17 mouse cellular contexts compared by ENCODE assay signal in the genomic region with DNA sequence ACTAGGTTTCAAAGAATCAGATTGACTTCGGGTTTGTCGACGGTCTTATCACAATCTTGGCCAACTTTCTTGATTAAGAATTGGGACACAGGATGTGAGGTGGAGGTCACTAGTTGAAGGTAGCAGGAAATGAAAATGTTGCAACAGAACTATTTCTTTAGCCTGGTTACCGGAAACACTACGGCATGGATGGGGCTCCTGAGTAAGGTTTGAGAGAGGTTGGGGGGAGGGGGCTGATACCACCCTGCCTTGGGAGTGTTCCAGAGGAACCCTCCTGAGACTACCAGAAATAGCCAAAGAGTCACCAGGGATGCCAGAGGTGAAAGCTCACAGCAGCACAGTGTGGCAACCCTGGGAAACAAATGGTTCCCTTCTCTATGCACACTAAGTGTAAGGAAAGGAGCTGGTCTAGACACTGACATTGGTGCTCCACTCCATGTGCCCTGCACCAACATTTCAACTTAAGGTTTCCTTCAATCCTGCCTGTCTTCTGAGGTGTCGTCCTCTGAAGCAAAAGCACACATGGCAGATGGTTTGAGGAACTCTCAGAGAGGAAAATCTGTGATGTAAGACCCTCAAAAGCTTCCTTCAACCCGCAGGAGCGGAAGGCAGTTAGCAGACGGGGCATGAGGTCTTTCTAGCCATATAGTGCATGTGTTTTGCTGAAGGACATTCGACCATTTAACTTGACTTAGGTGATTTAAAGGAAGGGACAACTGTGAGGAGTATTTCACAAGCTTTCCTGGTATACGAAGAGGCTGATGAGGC. TPM values are rescaled to one million over a fixed set of nuclear protein-coding genes. Genes with fewer than 3 reads are reported as not detected.
DNase-seq lines count a peak whose midpoint lies in the region; ATAC-seq and TF ChIP-seq lines count a peak whose summit lies in the region.
"Had no signal": no experiment of that assay in that cellular context is flagged by ENCODE, and none has a peak within 500 bp of the region (broad histone marks: within the 10 kb centered on the region; RNA-seq: fewer than 3 reads in every experiment).

No protein-coding gene starts in this region.

- peak overlapping the region; percentile 29; the same call in 1 of the 2 replicates for H3K4me2 ChIP-seq in kidney, embryonic 14.5 days (replicated peaks; ENCODE audit: low read depth, low read length)
- H3K4me2 ChIP-seq in limb, embryonic 12.5 days: peak overlapping the region; percentile 40
- H3K4me2 ChIP-seq in forebrain, embryonic 13.5 days: no peak overlapping the region
- H3K4me2 ChIP-seq: forebrain, embryonic 15.5 days; heart, embryonic 13.5 days; intestine, embryonic 15.5 days; lung, embryonic 14.5 days had no signal

- H3K27me3 ChIP-seq in kidney, adult 2 months (replicated peaks; ENCODE audit: control insufficient read depth, insufficient read depth, low read length): no peaks in the 10 kb centered on the region
- H3K27me3 ChIP-seq in kidney, embryonic 14.5 days (ENCODE audit: control insufficient read depth, insufficient read depth, low read length): no peaks in the 10 kb centered on the region
- peaks cover 12% of the 10 kb centered on the region; the same call in 1 of the 2 replicates for H3K27me3 ChIP-seq in limb, embryonic 12.5 days
- H3K27me3 ChIP-seq in midbrain, embryonic 10.5 days (ENCODE audit: low read depth, poor library complexity, severe bottlenecking): peaks cover 12% of the 10 kb centered on the region
- H3K27me3 ChIP-seq in forebrain, embryonic 13.5 days: 0 out of 2 replicates have a peak, but pooled peaks cover 3% of the 10 kb centered on the region
- H3K27me3 ChIP-seq: forebrain, embryonic 15.5 days; intestine, embryonic 15.5 days had no signal

- H3K4me3 ChIP-seq in kidney, adult 2 months (ENCODE audit: insufficient read depth, low read depth, low read length): no peak overlapping the region
- H3K4me3 ChIP-seq in kidney, embryonic 14.5 days (ENCODE audit: low read length): no peak overlapping the region
- no peak overlapping the region for H3K4me3 ChIP-seq in limb, embryonic 12.5 days (replicated peaks)
- no peak overlapping the region for H3K4me3 ChIP-seq in midbrain, embryonic 10.5 days
- H3K4me3 ChIP-seq in forebrain, embryonic 13.5 days: no peak overlapping the region
- H3K4me3 ChIP-seq: forebrain, embryonic 15.5 days; heart, embryonic 13.5 days; hindbrain, embryonic 10.5 days; intestine, embryonic 15.5 days had no signal

- H3K9ac ChIP-seq in kidney, embryonic 14.5 days (ENCODE audit: low read depth, low read length): no peak overlapping the region
- no peak overlapping the region for H3K9ac ChIP-seq in limb, embryonic 12.5 days (replicated peaks)
- no peak overlapping the region for H3K9ac ChIP-seq in forebrain, embryonic 13.5 days
- H3K9ac ChIP-seq: forebrain, embryonic 15.5 days; heart, embryonic 13.5 days; intestine, embryonic 15.5 days; lung, embryonic 14.5 days had no signal

- WGBS in kidney, adult 2 months: 38% methylated on average over 11 of the region's 11 CpGs
- WGBS in kidney, embryonic 14.5 days: 37% methylated on average over 11 of the region's 11 CpGs
- WGBS in limb, embryonic 12.5 days: 55% methylated on average over 11 of the region's 11 CpGs
- 89% methylated on average over 11 of the region's 11 CpGs for WGBS in midbrain, embryonic 10.5 days
- WGBS in forebrain, embryonic 13.5 days: 92% methylated on average over 11 of the region's 11 CpGs

- H3K36me3 ChIP-seq in kidney, adult 2 months (ENCODE audit: control insufficient read depth, insufficient read depth, low read length): no peaks in the 10 kb centered on the region
- no peaks in the 10 kb centered on the region for H3K36me3 ChIP-seq in kidney, embryonic 14.5 days (ENCODE audit: control insufficient read depth, insufficient read depth, low read length)
- no peaks in the 10 kb centered on the region for H3K36me3 ChIP-seq in limb, embryonic 12.5 days
- H3K36me3 ChIP-seq in midbrain, embryonic 10.5 days: no peaks in the 10 kb centered on the region
- H3K36me3 ChIP-seq in forebrain, embryonic 13.5 days (ENCODE audit: poor library complexity, severe bottlenecking): no peaks in the 10 kb centered on the region
- H3K36me3 ChIP-seq: forebrain, embryonic 15.5 days; heart, embryonic 13.5 days; hindbrain, embryonic 10.5 days; intestine, embryonic 15.5 days had no signal

- H3K9me3 ChIP-seq in kidney, embryonic 14.5 days (ENCODE audit: control insufficient read depth, low read length): no peaks in the 10 kb centered on the region
- H3K9me3 ChIP-seq in limb, embryonic 12.5 days: no peaks in the 10 kb centered on the region
- H3K9me3 ChIP-seq in midbrain, embryonic 10.5 days (replicated peaks): no peaks in the 10 kb centered on the region
- no peaks in the 10 kb centered on the region for H3K9me3 ChIP-seq in forebrain, embryonic 13.5 days (replicated peaks)
- H3K9me3 ChIP-seq: forebrain, embryonic 15.5 days; heart, embryonic 13.5 days; hindbrain, embryonic 10.5 days; intestine, embryonic 15.5 days had no signal

- no peaks in the 10 kb centered on the region for H3K4me1 ChIP-seq in kidney, adult 2 months (ENCODE audit: control insufficient read depth, insufficient read depth, low read length)
- H3K4me1 ChIP-seq in kidney, embryonic 14.5 days (ENCODE audit: control insufficient read depth, insufficient read depth, low read length): peaks cover 3% of the 10 kb centered on the region; the same call in 1 of the 2 replicates
- peaks cover 19% of the 10 kb centered on the region for H3K4me1 ChIP-seq in limb, embryonic 12.5 days (replicated peaks)
- peaks cover 9% of the 10 kb centered on the region for H3K4me1 ChIP-seq in midbrain, embryonic 10.5 days
- peaks cover 4% of the 10 kb centered on the region; the same call in 1 of the 2 replicates for H3K4me1 ChIP-seq in forebrain, embryonic 13.5 days

- 0 out of 2 replicates have a peak overlapping the region, but pooled peaks have one; percentile 12 for H3K27ac ChIP-seq in kidney, adult 2 months (ENCODE audit: insufficient read depth, low read depth, low read length)
- peak overlapping the region; percentile 42; the same call in 1 of the 2 replicates for H3K27ac ChIP-seq in kidney, embryonic 14.5 days (ENCODE audit: low read depth, low read length)
- H3K27ac ChIP-seq in limb, embryonic 12.5 days: peak overlapping the region; percentile 64
- H3K27ac ChIP-seq in midbrain, embryonic 10.5 days (replicated peaks): no peak overlapping the region
- no peak overlapping the region for H3K27ac ChIP-seq in forebrain, embryonic 13.5 days
- H3K27ac ChIP-seq: forebrain, embryonic 15.5 days; heart, embryonic 13.5 days; hindbrain, embryonic 10.5 days; intestine, embryonic 15.5 days had no signal

- peak; percentile 51 for DNase-seq in kidney, adult 2 months
- DNase-seq in kidney, adult 11 months: no peak
- peak; percentile 37 for DNase-seq in adipocyte (ENCODE audit: low spot score)
- no peak for DNase-seq in right cerebral cortex, postnatal 36 days (ENCODE audit: low spot score in 2 of 2)
- no peak for DNase-seq in midbrain, embryonic 10.5 days (ENCODE audit: low spot score)
- DNase-seq: cerebellum, adult 18-20 months; gastrocnemius, postnatal 10 days; left cerebral cortex, postnatal 4 days had no signal

- no peak for TF ChIP-seq CTCF in kidney, adult 2 months (conservative IDR thresholded peaks at IDR 0.05; ENCODE audit: insufficient read depth, insufficient read length, low read depth, low read length)

- TF ChIP-seq POLR2A in kidney, adult 2 months (IDR thresholded peaks at IDR 0.05; ENCODE audit: low read depth, low read length): no peak

- peak; percentile 10; the same call in 1 of the 2 replicates for ATAC-seq in kidney, embryonic 14.5 days (ENCODE audit: low FRiP score, low TSS enrichment)
- no peak for ATAC-seq in limb, embryonic 12.5 days (ENCODE audit: insufficient number of reproducible peaks, insufficient read depth, low FRiP score, low TSS enrichment, low read depth)
- no peak for ATAC-seq in forebrain, embryonic 13.5 days
- ATAC-seq: forebrain, embryonic 15.5 days; intestine, embryonic 15.5 days had no signal

RNA-seq across cellular contexts. Expression of gene Cxcl3, which starts 3.6 kb away (rescaled TPM):
- 0.12 TPM in 1 of 2 replicates, not detected in the other for polyA plus RNA-seq in kidney, adult 2 months (2012; rRNA removed)
- polyA plus RNA-seq in kidney, embryonic 14.5 days (2014; fragmentation: Nextera tagmentation; extraction: Ambion mirVana): not detected in 2 replicates
- 0.06 TPM in 1 of 2 replicates, not detected in the other for polyA plus RNA-seq in limb, embryonic 12.5 days (2016; fragmentation: Nextera tagmentation; extraction: Ambion mirVana)
- polyA plus RNA-seq in midbrain, embryonic 10.5 days (2016; fragmentation: Nextera tagmentation; extraction: Ambion mirVana): not detected in 2 replicates
- not detected in 2 replicates for polyA plus RNA-seq in forebrain, embryonic 13.5 days (2015; fragmentation: Nextera tagmentation; extraction: Ambion mirVana)
- polyA plus RNA-seq: C2C12; forebrain, embryonic 15.5 days; heart, embryonic 13.5 days; hindbrain, embryonic 10.5 days had no signal

RNA-seq across cellular contexts. Expression of gene Cxcl15, which starts 4.8 kb away (rescaled TPM):
- not detected in 2 replicates for polyA plus RNA-seq in kidney, adult 2 months (2012; rRNA removed)
- polyA plus RNA-seq in kidney, embryonic 14.5 days (2014; fragmentation: Nextera tagmentation; extraction: Ambion mirVana): not detected in 2 replicates
- not detected in 2 replicates for polyA plus RNA-seq in limb, embryonic 12.5 days (2016; fragmentation: Nextera tagmentation; extraction: Ambion mirVana)
- not detected in 2 replicates for polyA plus RNA-seq in midbrain, embryonic 10.5 days (2016; fragmentation: Nextera tagmentation; extraction: Ambion mirVana)
- not detected in 2 replicates for polyA plus RNA-seq in forebrain, embryonic 13.5 days (2015; fragmentation: Nextera tagmentation; extraction: Ambion mirVana)
- polyA plus RNA-seq: C2C12; forebrain, embryonic 15.5 days; hindbrain, embryonic 10.5 days had no signal

RNA-seq across cellular contexts. Expression of gene Pf4, which starts 17.3 kb away (rescaled TPM):
- polyA plus RNA-seq in kidney, adult 2 months (2012; rRNA removed): 8.3 and 9.8 TPM in 2 replicates
- 28.2 and 35.1 TPM in 2 replicates for polyA plus RNA-seq in kidney, embryonic 14.5 days (2014; fragmentation: Nextera tagmentation; extraction: Ambion mirVana)
- polyA plus RNA-seq in limb, embryonic 12.5 days (2016; fragmentation: Nextera tagmentation; extraction: Ambion mirVana): 54.2 and 54.9 TPM in 2 replicates
- polyA plus RNA-seq in midbrain, embryonic 10.5 days (2016; fragmentation: Nextera tagmentation; extraction: Ambion mirVana): 51.4 and 74.2 TPM in 2 replicates
- polyA plus RNA-seq in forebrain, embryonic 13.5 days (2015; fragmentation: Nextera tagmentation; extraction: Ambion mirVana): 22.8 and 27.8 TPM in 2 replicates
- polyA plus RNA-seq: C2C12 had no signal

RNA-seq across cellular contexts. Expression of gene Ppbp, which starts 21.2 kb away (rescaled TPM):
- 1.2 and 1.5 TPM in 2 replicates for polyA plus RNA-seq in kidney, adult 2 months (2012; rRNA removed)
- 1.9 and 3.4 TPM in 2 replicates for polyA plus RNA-seq in kidney, embryonic 14.5 days (2014; fragmentation: Nextera tagmentation; extraction: Ambion mirVana)
- 12.1 and 12.8 TPM in 2 replicates for polyA plus RNA-seq in limb, embryonic 12.5 days (2016; fragmentation: Nextera tagmentation; extraction: Ambion mirVana)
- polyA plus RNA-seq in midbrain, embryonic 10.5 days (2016; fragmentation: Nextera tagmentation; extraction: Ambion mirVana): 7.3 and 9.7 TPM in 2 replicates
- 3.0 and 3.3 TPM in 2 replicates for polyA plus RNA-seq in forebrain, embryonic 13.5 days (2015; fragmentation: Nextera tagmentation; extraction: Ambion mirVana)

RNA-seq across cellular contexts. Expression of gene Cxcl5, which starts 30.3 kb away (rescaled TPM):
- 0.05 TPM in 1 of 2 replicates, not detected in the other for polyA plus RNA-seq in kidney, adult 2 months (2012; rRNA removed)
- polyA plus RNA-seq in kidney, embryonic 14.5 days (2014; fragmentation: Nextera tagmentation; extraction: Ambion mirVana): 0.14 TPM in 1 of 2 replicates, not detected in the other
- 0.29 TPM in 1 of 2 replicates, not detected in the other for polyA plus RNA-seq in limb, embryonic 12.5 days (2016; fragmentation: Nextera tagmentation; extraction: Ambion mirVana)
- 0.07 TPM in 1 of 2 replicates, not detected in the other for polyA plus RNA-seq in midbrain, embryonic 10.5 days (2016; fragmentation: Nextera tagmentation; extraction: Ambion mirVana)
- 0.11 TPM in 1 of 2 replicates, not detected in the other for polyA plus RNA-seq in forebrain, embryonic 13.5 days (2015; fragmentation: Nextera tagmentation; extraction: Ambion mirVana)
- polyA plus RNA-seq: hindbrain, embryonic 10.5 days; lung, embryonic 14.5 days had no signal

Comparison
In these comparisons a context has a peak if more than half of its experiments do, and no peak if none do; other contexts are left out.
1. DNase-seq: peak in kidney, adult 2 months (single experiment) and adipocyte (single experiment); none in kidney, adult 11 months (single experiment), right cerebral cortex, postnatal 36 days (0 of 2) and midbrain, embryonic 10.5 days (single experiment).
2. H3K27ac ChIP-seq: peak in kidney, adult 2 months (single experiment), kidney, embryonic 14.5 days (single experiment) and limb, embryonic 12.5 days (single experiment); none in midbrain, embryonic 10.5 days (single experiment) and forebrain, embryonic 13.5 days (single experiment).